Mouse (Mus musculus) spleen, adult 2 months (tissue): Measurements from ENCODE around the gene Ajap1.

Experiments used
- CTCF ChIP-seq: fragments of 200-500 bp; IDR thresholded peaks from 2 replicates; pipeline ENCODE4 v1.5.1; 2011; ENCODE audit warnings: mild to moderate bottlenecking, inconsistent platforms; ENCODE audit not compliant: insufficient read depth, insufficient read length, insufficient replicate concordance; ENCODE audit errors: extremely low read depth
- POLR2A ChIP-seq: fragments of 200-500 bp; IDR thresholded peaks from 2 replicates; pipeline ENCODE4 v1.6.1; 2011; ENCODE audit warnings: low read depth, low read length, inconsistent platforms

DNA sequence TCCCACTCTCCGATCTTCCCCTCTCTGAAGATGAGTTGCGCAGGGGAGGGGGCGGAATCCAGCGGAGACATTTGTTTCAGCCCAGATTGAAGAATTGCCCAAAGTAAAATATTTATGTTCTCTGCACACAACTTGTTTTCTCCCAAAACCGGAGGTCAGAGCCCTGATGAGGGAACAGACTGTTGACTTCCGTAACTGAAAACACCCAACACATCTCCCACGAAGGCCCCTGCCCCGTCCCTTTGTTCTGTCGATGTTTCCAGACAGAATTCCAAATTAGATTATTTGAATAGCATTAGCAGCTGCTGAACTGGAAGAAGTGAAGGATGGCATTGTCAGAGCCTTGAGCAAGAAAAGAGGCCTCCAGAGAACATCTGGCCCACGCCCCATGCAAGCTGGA is 33.2 kb upstream of the Ajap1 start:
- TF ChIP-seq CTCF (no peak), POLR2A (no peak)
